Mouse (Mus musculus) olfactory bulb, adult 2 months (tissue): ENCODE data around the gene Sec61a2. TPM values are rescaled to one million over a fixed set of nuclear protein-coding genes. Genes with fewer than 3 reads are reported as not detected.

Experiments used
- H3K27ac ChIP-seq: fragments of 200-500 bp; 2 replicates; pipeline ENCODE4 v1.5.1; 2012; ENCODE audit warnings: low read depth, low read length; ENCODE audit not compliant: insufficient read depth
- H3K4me1 ChIP-seq: fragments of 200-500 bp; 2 replicates; pipeline ENCODE4 v1.6.1; 2012; ENCODE audit warnings: low read length; ENCODE audit not compliant: control insufficient read depth, insufficient read depth
- H3K4me3 ChIP-seq: fragments of 200-500 bp; 2 replicates; pipeline ENCODE4 v1.5.1; 2012; ENCODE audit warnings: mild to moderate bottlenecking, low read depth, low read length, moderate library complexity; ENCODE audit not compliant: insufficient read depth
- CTCF ChIP-seq: fragments of 200-500 bp; IDR thresholded peaks from 2 replicates; pipeline ENCODE4 v1.5.1; 2012; ENCODE audit warnings: low read depth, mild to moderate bottlenecking, low read length, moderate library complexity; ENCODE audit not compliant: insufficient read depth
- POLR2A ChIP-seq: fragments of 200-500 bp; IDR thresholded peaks from 2 replicates; pipeline ENCODE4 v1.6.1; 2012; ENCODE audit warnings: mild to moderate bottlenecking, low read depth, low read length, moderate library complexity; ENCODE audit not compliant: insufficient read depth
- WGBS: fragments of 180-500 bp; shearing (Covaris S2); methylation state at CpG from one replicate; pipeline ENCODE4 v1.1.7; 2018; 5-methylcytosine and 5-hydroxymethylcytosine counted together
- polyA plus RNA-seq: library from polyadenylated mRNA; stranded (reverse); fragments of >200 nt; gene quantifications from 2 replicates; pipeline ENCODE4 v1.2.4, GENCODE M21; 2012; ENCODE audit warnings: low replicate concordance; ENCODE audit not compliant: missing spikeins, insufficient read depth, insufficient read length

Gene Sec61a2
- polyA plus RNA-seq, 1 experiment: not detected

- 88% methylated on average over 3 of the region's 3 CpGs for WGBS
- Histone ChIP-seq H3K4me3 (no peak overlapping the region), H3K27ac (no peak overlapping the region), H3K4me1 (peaks cover 2% of the 10 kb centered on the region; the same call in 1 of the 2 replicates)
- TF ChIP-seq CTCF (no peak), POLR2A (no peak)
Measured at GRCm38 (mm10) chr2:5934936-5935335, 39.7 kb upstream of the Sec61a2 start.

GRCm38 (mm10) chr2:5931938-5932337 lies 36.7 kb upstream of the Sec61a2 start:
- Histone ChIP-seq H3K27ac (no peak overlapping the region), H3K4me1 (peaks cover 2% of the 10 kb centered on the region; the same call in 1 of the 2 replicates), H3K4me3 (no peak overlapping the region)
- no peak for TF ChIP-seq POLR2A
- no peak for TF ChIP-seq CTCF
- WGBS: 94% methylated on average over 5 of the region's 5 CpGs

DNA sequence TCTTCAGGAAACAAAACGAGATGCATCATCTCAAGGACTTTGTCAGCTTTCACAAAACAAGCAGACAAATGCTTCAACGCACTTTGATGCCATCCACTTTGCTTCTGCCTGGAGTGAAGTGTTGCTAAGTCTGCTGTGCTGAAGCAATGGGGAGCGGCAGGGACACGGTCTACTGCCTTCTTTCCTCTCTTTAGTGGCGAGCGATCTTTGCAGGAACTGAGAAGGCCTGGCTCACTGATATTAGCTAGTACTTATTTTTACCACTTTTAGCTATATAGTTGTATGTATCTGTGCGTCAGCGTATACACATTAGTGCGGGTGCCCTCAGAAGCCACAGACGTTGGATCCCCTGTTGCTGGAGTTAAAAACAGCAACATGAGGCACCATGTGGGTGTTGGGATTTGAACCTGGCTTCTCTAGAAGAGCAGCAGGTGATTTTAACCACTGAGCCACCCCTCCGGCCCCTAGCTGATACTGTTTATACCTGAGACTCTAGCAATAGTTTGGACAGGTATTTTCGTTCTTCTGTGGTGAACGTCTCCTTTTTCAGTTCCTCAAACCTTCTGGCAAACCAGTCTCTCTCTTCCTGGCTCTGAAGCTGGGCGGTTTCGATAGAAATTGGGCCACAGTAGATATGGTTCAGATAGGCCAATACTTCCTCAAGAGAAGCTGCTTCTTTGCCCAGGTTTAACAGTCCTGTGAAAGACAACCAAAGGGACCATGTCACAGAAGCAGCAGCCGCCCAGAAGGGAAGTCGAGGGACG lies 35.2 kb upstream of the Sec61a2 start:
- TF ChIP-seq POLR2A (no peak), CTCF (no peak)
- H3K4me1 ChIP-seq: peaks cover 2% of the 10 kb centered on the region; the same call in 1 of the 2 replicates
- 91% methylated on average over 18 of the region's 18 CpGs for WGBS
- no peak overlapping the region for H3K4me3 ChIP-seq
- no peak overlapping the region for H3K27ac ChIP-seq

DNA sequence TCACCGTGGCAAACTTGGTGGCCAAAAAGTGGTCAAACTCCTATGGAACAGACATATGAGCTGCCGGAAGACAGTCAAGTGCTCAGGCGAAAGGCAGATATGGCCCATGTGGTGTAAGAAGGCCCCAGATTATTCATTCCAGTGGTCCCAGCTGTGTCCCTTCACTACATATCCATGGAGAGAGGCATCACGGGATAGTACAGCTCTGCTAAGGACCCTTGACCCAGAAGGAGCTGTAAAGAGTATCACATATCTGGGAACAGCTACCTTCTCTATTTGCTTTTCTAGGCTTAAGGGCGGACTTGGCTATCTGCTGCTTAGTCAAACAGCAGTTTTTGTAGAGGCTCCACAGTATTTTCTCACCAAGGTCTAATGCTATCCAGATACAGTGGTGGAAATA lies 34.6 kb upstream of the Sec61a2 start:
- no peak for TF ChIP-seq POLR2A
- no peak for TF ChIP-seq CTCF
- no peak overlapping the region for H3K4me3 ChIP-seq
- H3K27ac ChIP-seq: no peak overlapping the region
- peaks cover 2% of the 10 kb centered on the region; the same call in 1 of the 2 replicates for H3K4me1 ChIP-seq
- WGBS: 93% methylated on average over 5 of the region's 5 CpGs

DNA sequence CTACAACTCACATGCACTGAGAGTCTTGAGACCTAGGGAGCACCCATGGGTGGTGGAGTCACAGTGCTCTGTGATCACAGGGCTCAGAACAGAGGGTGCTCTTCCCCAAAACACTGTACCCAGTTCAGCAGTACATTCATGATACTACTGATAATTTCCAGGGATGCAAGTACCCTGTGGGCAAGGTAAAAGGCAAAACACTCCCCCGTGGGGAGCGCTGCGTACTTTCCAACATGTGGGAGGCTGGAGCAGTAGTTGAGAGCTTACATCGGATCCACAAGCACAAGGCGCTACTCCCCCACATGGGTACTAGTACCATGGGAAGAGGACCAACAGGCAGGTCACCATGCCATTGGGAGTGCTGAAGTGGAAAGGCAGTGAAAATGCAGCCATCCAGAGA lies 32.2 kb upstream of the Sec61a2 start:
- H3K4me3 ChIP-seq: no peak overlapping the region
- no peak overlapping the region for H3K27ac ChIP-seq
- H3K4me1 ChIP-seq: no peaks in the 10 kb centered on the region
- TF ChIP-seq POLR2A (no peak), CTCF (no peak)
- WGBS: 95% methylated on average over 5 of the region's 5 CpGs

GRCm38 (mm10) chr2:5923786-5924185 lies 28.6 kb upstream of the Sec61a2 start:
- H3K4me3 ChIP-seq: no peak overlapping the region
- 85% methylated on average over 9 of the region's 9 CpGs for WGBS
- no peak for TF ChIP-seq POLR2A
- TF ChIP-seq CTCF: no peak
- H3K4me1 ChIP-seq: no peaks in the 10 kb centered on the region
- H3K27ac ChIP-seq: no peak overlapping the region

DNA sequence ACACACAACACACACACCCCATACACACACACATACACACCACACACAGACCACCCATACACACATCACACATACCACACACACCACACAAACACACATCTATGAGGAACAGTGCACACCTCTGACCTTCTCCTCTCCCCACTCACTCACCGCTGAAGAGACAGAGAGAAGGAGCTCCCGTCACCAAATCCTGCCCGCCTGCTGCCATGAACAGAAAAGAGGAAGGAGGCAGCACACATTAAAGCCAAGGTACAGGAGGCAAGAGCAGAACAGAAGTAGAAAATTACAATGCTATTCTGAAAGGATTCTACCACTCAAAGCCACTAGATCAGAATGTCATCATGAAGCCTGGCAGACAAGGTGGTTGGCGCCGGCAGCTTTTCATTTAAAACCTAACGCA lies 27.6 kb upstream of the Sec61a2 start:
- Histone ChIP-seq H3K27ac (no peak overlapping the region), H3K4me1 (no peaks in the 10 kb centered on the region), H3K4me3 (no peak overlapping the region)
- 98% methylated on average over 6 of the region's 6 CpGs for WGBS
- TF ChIP-seq POLR2A (no peak), CTCF (no peak)

GRCm38 (mm10) chr2:5911282-5911965 lies 16.2 kb upstream of the Sec61a2 start:
- WGBS: 65% methylated on average over 16 of the region's 16 CpGs
- no peaks in the 10 kb centered on the region for H3K4me1 ChIP-seq
- TF ChIP-seq POLR2A (no peak), CTCF (no peak)
- H3K4me3 ChIP-seq: no peak overlapping the region
- H3K27ac ChIP-seq: no peak overlapping the region

GRCm38 (mm10) chr2:5906625-5907024 lies 11.4 kb upstream of the Sec61a2 start:
- H3K27ac ChIP-seq: no peak overlapping the region

GRCm38 (mm10) chr2:5906092-5906491 lies 10.9 kb upstream of the Sec61a2 start:
- TF ChIP-seq CTCF (no peak), POLR2A (no peak)
- H3K27ac ChIP-seq: no peak overlapping the region
- H3K4me3 ChIP-seq: no peak overlapping the region
- no peaks in the 10 kb centered on the region for H3K4me1 ChIP-seq
- 51% methylated on average over 5 of the region's 5 CpGs for WGBS

More at GRCm38 (mm10) chr2:5906625-5907024, 11.4 kb upstream of the Sec61a2 start:
- H3K4me1 ChIP-seq: no peaks in the 10 kb centered on the region
- TF ChIP-seq CTCF (no peak), POLR2A (no peak)
- 61% methylated on average over 3 of the region's 3 CpGs for WGBS
- H3K4me3 ChIP-seq: no peak overlapping the region
